Mouse (Mus musculus) stomach, postnatal 0 days (tissue): ENCODE data around the gene Sema6d.

Source experiments
- CTCF ChIP-seq: IDR thresholded peaks from 2 replicates; pipeline ENCODE4 v1.5.1; 2016; ENCODE audit warnings: antibody characterized with exemption, low read depth, mild to moderate bottlenecking, moderate library complexity
- EP300 ChIP-seq: optimal IDR thresholded peaks from 2 replicates; pipeline ENCODE3; 2016; ENCODE audit warnings: antibody characterized with exemption

GRCm38 (mm10) chr2:124271156-124271555 lies 181.4 kb downstream of the Sema6d start:
- TF ChIP-seq EP300 (no peak), CTCF (no peak)
